Mouse (Mus musculus): ENCODE data around the gene Pigt. TPM values are rescaled to one million over a fixed set of nuclear protein-coding genes. Genes with fewer than 3 reads are reported as not detected.
A peak's percentile ranks its signal among the peaks of the same experiment; 100 is the strongest.

Gene Pigt
- polyA plus RNA-seq, 2 experiments = 21.7 to 25.6 TPM

GRCm38 (mm10) chr2:164514916-164515315, 17.6 kb downstream of the Pigt start:
- Histone ChIP-seq H3K4me2 (ENCODE audit: low read depth) (no peak overlapping the region), H3K27ac (no peak overlapping the region), H3K4me1 (replicated peaks; ENCODE audit: control insufficient read depth in 2 of 2, insufficient read depth in 2 of 2, low read length in 1 of 2) (peaks cover 0 to 9% of the 10 kb centered on the region in 2 experiments; a peak in 1 of 4 replicates), H3K9me3 (ENCODE audit: control insufficient read depth, low read length) (no peaks in the 10 kb centered on the region), H3K4me3 (ENCODE audit: insufficient read depth in 1 of 2, low read depth in 2 of 2, low read length in 2 of 2) (no peak overlapping the region), H3K36me3 (replicated peaks; ENCODE audit: control insufficient read depth, insufficient read depth, low read depth) (no peaks in the 10 kb centered on the region), H3K27me3 (ENCODE audit: control insufficient read depth, insufficient read depth, low read length) (no peaks in the 10 kb centered on the region), H3K9ac (replicated peaks) (no peak overlapping the region)
- 55% methylated on average over 3 of the region's 3 CpGs for WGBS (ENCODE audit: insufficient replicate concordance)
- ATAC-seq (ENCODE audit: insufficient read depth) (no peak), DNase-seq (ENCODE audit: low read depth in 3 of 3, low spot score in 3 of 3) (no peak)
- no peak for TF ChIP-seq EP300 (IDR thresholded peaks at IDR 0.05; ENCODE audit: low read depth)
- no peak for TF ChIP-seq CTCF (IDR thresholded peaks at IDR 0.05; ENCODE audit: low read depth)

DNA sequence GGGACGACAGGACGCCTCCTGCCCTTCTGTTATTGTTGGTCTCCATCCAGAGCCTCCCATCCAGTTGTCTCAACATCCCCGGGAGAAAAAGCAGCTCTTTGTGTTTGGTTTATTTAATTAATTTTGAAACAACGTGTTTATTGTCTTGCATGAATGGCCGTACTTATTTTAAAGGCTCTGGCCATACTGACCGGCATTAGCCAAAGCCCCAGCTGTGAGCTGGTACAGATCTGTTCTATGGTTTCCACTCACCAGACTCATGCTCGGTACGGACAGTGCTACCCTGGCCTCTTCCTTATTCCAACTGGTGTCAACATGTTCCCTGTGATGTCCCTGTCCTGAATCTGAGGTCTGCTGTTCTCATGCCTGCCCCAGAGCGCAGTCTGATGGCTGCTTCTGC, 18.6 kb downstream of the Pigt start:
- no peak overlapping the region for H3K27ac ChIP-seq
- ATAC-seq (ENCODE audit: insufficient read depth) = no peak

DNA sequence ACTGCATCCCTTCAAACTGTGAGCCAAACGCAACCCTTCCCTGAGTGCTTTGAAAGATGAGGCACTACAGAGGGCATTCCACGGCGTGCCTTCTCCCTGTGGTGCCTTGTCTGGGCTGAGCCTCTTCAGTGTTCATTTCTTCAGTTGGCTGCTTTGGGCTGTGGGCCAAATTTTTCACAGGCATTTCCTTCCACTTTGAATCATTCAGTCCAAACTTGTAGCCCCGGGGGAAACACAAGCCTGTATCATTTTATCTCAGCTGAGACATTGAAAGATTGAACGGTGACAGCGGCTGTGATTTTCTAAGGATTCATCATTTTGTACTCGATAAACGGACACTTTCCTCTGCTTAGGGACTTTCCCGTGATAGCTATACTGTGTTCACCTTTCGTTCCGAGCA, 19.3 kb downstream of the Pigt start:
- ATAC-seq (ENCODE audit: insufficient read depth) = no peak
- peaks cover 0 to 9% of the 10 kb centered on the region in 2 experiments; a peak in 2 of 4 replicates for H3K4me1 ChIP-seq (replicated peaks; ENCODE audit: control insufficient read depth in 2 of 2, insufficient read depth in 2 of 2, low read length in 1 of 2)
- no peak overlapping the region for H3K4me2 ChIP-seq (ENCODE audit: low read depth)
- H3K36me3 ChIP-seq (replicated peaks; ENCODE audit: control insufficient read depth, insufficient read depth, low read depth) = no peaks in the 10 kb centered on the region
- 73% methylated on average over 11 of the region's 11 CpGs for WGBS (ENCODE audit: insufficient replicate concordance)
- no peak overlapping the region for H3K27ac ChIP-seq
- no peak for DNase-seq (ENCODE audit: low read depth in 3 of 3, low spot score in 3 of 3)
- TF ChIP-seq EP300 (IDR thresholded peaks at IDR 0.05; ENCODE audit: low read depth) (no peak), CTCF (IDR thresholded peaks at IDR 0.05; ENCODE audit: low read depth) (no peak)
- H3K9me3 ChIP-seq (ENCODE audit: control insufficient read depth, low read length) = no peaks in the 10 kb centered on the region
- no peak overlapping the region for H3K9ac ChIP-seq (replicated peaks)
- H3K4me3 ChIP-seq (ENCODE audit: insufficient read depth in 1 of 2, low read depth in 2 of 2, low read length in 2 of 2) = no peak overlapping the region
- H3K27me3 ChIP-seq (ENCODE audit: control insufficient read depth, insufficient read depth, low read length) = no peaks in the 10 kb centered on the region

More for the DNA sequence above, 18.6 kb downstream of the Pigt start:
- Histone ChIP-seq H3K27me3 (ENCODE audit: control insufficient read depth, insufficient read depth, low read length) (no peaks in the 10 kb centered on the region), H3K4me1 (replicated peaks; ENCODE audit: control insufficient read depth in 2 of 2, insufficient read depth in 2 of 2, low read length in 1 of 2) (peaks cover 0 to 9% of the 10 kb centered on the region in 2 experiments; a peak in 2 of 4 replicates), H3K9me3 (ENCODE audit: control insufficient read depth, low read length) (no peaks in the 10 kb centered on the region), H3K4me2 (ENCODE audit: low read depth) (no peak overlapping the region), H3K36me3 (replicated peaks; ENCODE audit: control insufficient read depth, insufficient read depth, low read depth) (no peaks in the 10 kb centered on the region), H3K9ac (replicated peaks) (no peak overlapping the region), H3K4me3 (ENCODE audit: insufficient read depth in 1 of 2, low read depth in 2 of 2, low read length in 2 of 2) (no peak overlapping the region)
- no peak for DNase-seq (ENCODE audit: low read depth in 3 of 3, low spot score in 3 of 3)
- 67% methylated on average over 9 of the region's 9 CpGs for WGBS (ENCODE audit: insufficient replicate concordance)
- no peak for TF ChIP-seq CTCF (IDR thresholded peaks at IDR 0.05; ENCODE audit: low read depth)
- no peak for TF ChIP-seq EP300 (IDR thresholded peaks at IDR 0.05; ENCODE audit: low read depth)

- DNase-seq (ENCODE audit: low read depth in 3 of 3, low spot score in 3 of 3) (no peak), ATAC-seq (ENCODE audit: insufficient read depth) (no peak)
- H3K9me3 ChIP-seq (ENCODE audit: control insufficient read depth, low read length) = no peaks in the 10 kb centered on the region
- H3K4me2 ChIP-seq (ENCODE audit: low read depth) = no peak overlapping the region
- TF ChIP-seq CTCF (IDR thresholded peaks at IDR 0.05; ENCODE audit: low read depth) = peak; percentile 94
- no peak for TF ChIP-seq EP300 (IDR thresholded peaks at IDR 0.05; ENCODE audit: low read depth)
- no peak overlapping the region for H3K9ac ChIP-seq (replicated peaks)
- peaks cover 0 to 5% of the 10 kb centered on the region in 2 experiments; a peak in 2 of 4 replicates for H3K4me1 ChIP-seq (replicated peaks; ENCODE audit: control insufficient read depth in 2 of 2, insufficient read depth in 2 of 2, low read length in 1 of 2)
- WGBS (ENCODE audit: insufficient replicate concordance) = 27% methylated on average over 9 of the region's 10 CpGs
- no peak overlapping the region for H3K4me3 ChIP-seq (ENCODE audit: insufficient read depth in 1 of 2, low read depth in 2 of 2, low read length in 2 of 2)
- no peaks in the 10 kb centered on the region for H3K36me3 ChIP-seq (replicated peaks; ENCODE audit: control insufficient read depth, insufficient read depth, low read depth)
- H3K27ac ChIP-seq = no peak overlapping the region
- no peaks in the 10 kb centered on the region for H3K27me3 ChIP-seq (ENCODE audit: control insufficient read depth, insufficient read depth, low read length)
Measured at GRCm38 (mm10) chr2:164517485-164518221, 20.3 kb downstream of the Pigt start.

- TF ChIP-seq EP300 (IDR thresholded peaks at IDR 0.05; ENCODE audit: low read depth) (no peak), CTCF (IDR thresholded peaks at IDR 0.05; ENCODE audit: low read depth) (no peak)
- Histone ChIP-seq H3K9me3 (ENCODE audit: control insufficient read depth, low read length) (no peaks in the 10 kb centered on the region), H3K27ac (no peak overlapping the region), H3K4me1 (replicated peaks; ENCODE audit: control insufficient read depth in 2 of 2, insufficient read depth in 2 of 2, low read length in 1 of 2) (no peaks in the 10 kb centered on the region; a peak in 1 of 4 replicates), H3K4me2 (ENCODE audit: low read depth) (no peak overlapping the region), H3K9ac (replicated peaks) (no peak overlapping the region), H3K36me3 (replicated peaks; ENCODE audit: control insufficient read depth, insufficient read depth, low read depth) (no peaks in the 10 kb centered on the region), H3K27me3 (ENCODE audit: control insufficient read depth, insufficient read depth, low read length) (no peaks in the 10 kb centered on the region), H3K4me3 (ENCODE audit: insufficient read depth in 1 of 2, low read depth in 2 of 2, low read length in 2 of 2) (no peak overlapping the region)
- WGBS (ENCODE audit: insufficient replicate concordance) = 41% methylated on average over 11 of the region's 11 CpGs
- ATAC-seq (ENCODE audit: insufficient read depth) (no peak), DNase-seq (ENCODE audit: low read depth in 3 of 3, low spot score in 3 of 3) (no peak)
Measured at GRCm38 (mm10) chr2:164518266-164519170, 21.2 kb downstream of the Pigt start.
